Mouse (Mus musculus): Measurements from ENCODE around the gene Oxct2a. TPM values are rescaled to one million over a fixed set of nuclear protein-coding genes. Genes with fewer than 3 reads are reported as not detected.
A peak's percentile ranks its signal among the peaks of the same experiment; 100 is the strongest.

The Oxct2a gene
- not detected in 2 replicates for polyA plus RNA-seq (2015; fragmentation: Nextera tagmentation; extraction: Ambion mirVana)

- Histone ChIP-seq H3K27ac (no peak within 1 kb of the TSS), H3K4me1 (no peaks in the 10 kb centered on the region), H3K36me3 (no peaks in the 10 kb centered on the region), H3K9ac (no peak within 1 kb of the TSS), H3K9me3 (no peaks in the 10 kb centered on the region), H3K27me3 (replicated peaks) (peaks cover 12% of the 10 kb centered on the region), H3K4me2 (peak within 1 kb of the TSS; percentile 49), H3K4me3 (replicated peaks) (peak within 1 kb of the TSS; percentile 16; the same call in 1 of the 2 replicates)
- ATAC-seq (ENCODE audit: insufficient read depth, low FRiP score, low read depth): no peak
- whole genome bisulfite sequencing: 17% methylated on average over 13 of the region's 13 CpGs
Measured at GRCm38 (mm10) chr4:123323534-123323933, at the start of gene Oxct2a. TSS of gene Oxct2a (minus strand) at chr4:123323634.

GRCm38 (mm10) chr4:123363555-123363954 is 40.1 kb upstream of the Oxct2a start:
- Histone ChIP-seq H3K4me2 (no peak overlapping the region), H3K36me3 (peaks cover 40% of the 10 kb centered on the region)

GRCm38 (mm10) chr4:123360771-123361170 is 37.3 kb upstream of the Oxct2a start:
- H3K9ac ChIP-seq: no peak overlapping the region

More at GRCm38 (mm10) chr4:123363555-123363954, 40.1 kb upstream of the Oxct2a start:
- Histone ChIP-seq H3K4me3 (replicated peaks) (no peak overlapping the region), H3K4me1 (no peaks in the 10 kb centered on the region), H3K9me3 (no peaks in the 10 kb centered on the region), H3K27me3 (replicated peaks) (no peaks in the 10 kb centered on the region), H3K9ac (no peak overlapping the region), H3K27ac (no peak overlapping the region)
- 95% methylated on average over 4 of the region's 4 CpGs for WGBS
- ATAC-seq (ENCODE audit: insufficient read depth, low FRiP score, low read depth): no peak

GRCm38 (mm10) chr4:123358613-123359012 is 35.2 kb upstream of the Oxct2a start:
- 89% methylated on average over 7 of the region's 7 CpGs for WGBS
- Histone ChIP-seq H3K9me3 (no peaks in the 10 kb centered on the region), H3K4me3 (replicated peaks) (no peak overlapping the region), H3K36me3 (peaks cover 43% of the 10 kb centered on the region), H3K4me1 (no peaks in the 10 kb centered on the region), H3K9ac (no peak overlapping the region), H3K27ac (no peak overlapping the region), H3K4me2 (no peak overlapping the region), H3K27me3 (replicated peaks) (no peaks in the 10 kb centered on the region)
- no peak for ATAC-seq (ENCODE audit: insufficient read depth, low FRiP score, low read depth)

More at GRCm38 (mm10) chr4:123360771-123361170, 37.3 kb upstream of the Oxct2a start:
- Histone ChIP-seq H3K9me3 (no peaks in the 10 kb centered on the region), H3K27me3 (replicated peaks) (no peaks in the 10 kb centered on the region), H3K4me2 (no peak overlapping the region), H3K36me3 (peaks cover 37% of the 10 kb centered on the region), H3K4me3 (replicated peaks) (no peak overlapping the region), H3K4me1 (no peaks in the 10 kb centered on the region), H3K27ac (no peak overlapping the region)
- WGBS: 95% methylated on average over 12 of the region's 12 CpGs
- ATAC-seq (ENCODE audit: insufficient read depth, low FRiP score, low read depth): no peak

- H3K9ac ChIP-seq: no peak overlapping the region
- no peak overlapping the region for H3K4me3 ChIP-seq (replicated peaks)
- WGBS: 86% methylated on average over 8 of the region's 8 CpGs
- H3K36me3 ChIP-seq: peaks cover 54% of the 10 kb centered on the region
- no peaks in the 10 kb centered on the region for H3K4me1 ChIP-seq
- H3K4me2 ChIP-seq: no peak overlapping the region
- ATAC-seq (ENCODE audit: insufficient read depth, low FRiP score, low read depth): no peak
- no peaks in the 10 kb centered on the region for H3K27me3 ChIP-seq (replicated peaks)
- H3K27ac ChIP-seq: no peak overlapping the region
- no peaks in the 10 kb centered on the region for H3K9me3 ChIP-seq
Measured at GRCm38 (mm10) chr4:123355941-123356340, 32.5 kb upstream of the Oxct2a start.

GRCm38 (mm10) chr4:123353271-123353877 is 29.9 kb upstream of the Oxct2a start:
- ATAC-seq (ENCODE audit: insufficient read depth, low FRiP score, low read depth): no peak
- Histone ChIP-seq H3K4me3 (replicated peaks) (no peak overlapping the region), H3K36me3 (peaks cover 52% of the 10 kb centered on the region), H3K27me3 (replicated peaks) (no peaks in the 10 kb centered on the region), H3K4me2 (no peak overlapping the region), H3K27ac (no peak overlapping the region), H3K9me3 (no peaks in the 10 kb centered on the region), H3K4me1 (no peaks in the 10 kb centered on the region), H3K9ac (no peak overlapping the region)
- 76% methylated on average over 10 of the region's 10 CpGs for WGBS

GRCm38 (mm10) chr4:123343471-123343789 is 20.0 kb upstream of the Oxct2a start:
- Histone ChIP-seq H3K36me3 (no peaks in the 10 kb centered on the region), H3K9ac (no peak overlapping the region), H3K9me3 (no peaks in the 10 kb centered on the region), H3K4me2 (peak overlapping the region; percentile 96), H3K4me3 (replicated peaks) (peak overlapping the region; percentile 57), H3K27me3 (replicated peaks) (peaks cover 40% of the 10 kb centered on the region), H3K4me1 (peaks cover 18% of the 10 kb centered on the region), H3K27ac (0 out of 2 replicates have a peak overlapping the region, but pooled peaks have one; percentile 11)
- ATAC-seq (ENCODE audit: insufficient read depth, low FRiP score, low read depth): peak; percentile 53
- 2% methylated on average over 6 of the region's 6 CpGs for WGBS

GRCm38 (mm10) chr4:123342642-123343470 is 19.4 kb upstream of the Oxct2a start, which contains the start of gene Bmp8a:
TSS of gene Bmp8a (minus strand) at chr4:123343252.
- peak within 1 kb of the TSS; percentile 57 for H3K4me3 ChIP-seq (replicated peaks)
- H3K4me2 ChIP-seq: peak within 1 kb of the TSS; percentile 96
- peaks cover 40% of the 10 kb centered on the region for H3K27me3 ChIP-seq (replicated peaks)
- H3K36me3 ChIP-seq: no peaks in the 10 kb centered on the region
- ATAC-seq (ENCODE audit: insufficient read depth, low FRiP score, low read depth): peak; percentile 86
- WGBS: under 1% methylated on average over 65 of the region's 65 CpGs
- H3K27ac ChIP-seq: 0 out of 2 replicates have a peak within 1 kb of the TSS, but pooled peaks have one; percentile 11
- H3K4me1 ChIP-seq: peaks cover 18% of the 10 kb centered on the region
- H3K9ac ChIP-seq: peak within 1 kb of the TSS; percentile 9; the same call in 1 of the 2 replicates
- H3K9me3 ChIP-seq: no peaks in the 10 kb centered on the region

GRCm38 (mm10) chr4:123342091-123342641 is 18.7 kb upstream of the Oxct2a start:
- 2% methylated on average over 43 of the region's 43 CpGs for whole genome bisulfite sequencing
- Histone ChIP-seq H3K4me2 (peak overlapping the region; percentile 96), H3K27me3 (replicated peaks) (peaks cover 40% of the 10 kb centered on the region), H3K9ac (peak overlapping the region; percentile 9; the same call in 1 of the 2 replicates), H3K9me3 (no peaks in the 10 kb centered on the region), H3K4me1 (peaks cover 18% of the 10 kb centered on the region), H3K4me3 (replicated peaks) (peak overlapping the region; percentile 57), H3K36me3 (no peaks in the 10 kb centered on the region), H3K27ac (no peak overlapping the region)
- ATAC-seq (ENCODE audit: insufficient read depth, low FRiP score, low read depth): no peak

- no peak overlapping the region for H3K27ac ChIP-seq
- no peak overlapping the region for H3K4me2 ChIP-seq
- H3K27me3 ChIP-seq (replicated peaks): peaks cover 40% of the 10 kb centered on the region
- no peak overlapping the region for H3K4me3 ChIP-seq (replicated peaks)
- no peaks in the 10 kb centered on the region for H3K9me3 ChIP-seq
- 73% methylated on average over 5 of the region's 5 CpGs for WGBS
- ATAC-seq (ENCODE audit: insufficient read depth, low FRiP score, low read depth): no peak
- H3K36me3 ChIP-seq: no peaks in the 10 kb centered on the region
- H3K9ac ChIP-seq: no peak overlapping the region
- H3K4me1 ChIP-seq: peaks cover 18% of the 10 kb centered on the region
Measured at GRCm38 (mm10) chr4:123340232-123340631, 16.8 kb upstream of the Oxct2a start.

GRCm38 (mm10) chr4:123337693-123338092 is 14.3 kb upstream of the Oxct2a start:
- no peak overlapping the region for H3K4me2 ChIP-seq
- H3K9me3 ChIP-seq: no peaks in the 10 kb centered on the region
- ATAC-seq (ENCODE audit: insufficient read depth, low FRiP score, low read depth): no peak
- no peaks in the 10 kb centered on the region for H3K36me3 ChIP-seq
- WGBS: 63% methylated on average over 4 of the region's 4 CpGs
- no peak overlapping the region for H3K4me3 ChIP-seq (replicated peaks)
- no peak overlapping the region for H3K9ac ChIP-seq
- peaks cover 9% of the 10 kb centered on the region for H3K4me1 ChIP-seq
- peaks cover 25% of the 10 kb centered on the region for H3K27me3 ChIP-seq (replicated peaks)
- no peak overlapping the region for H3K27ac ChIP-seq
